17 mouse cellular contexts compared by ENCODE assay signal in the genomic region with DNA sequence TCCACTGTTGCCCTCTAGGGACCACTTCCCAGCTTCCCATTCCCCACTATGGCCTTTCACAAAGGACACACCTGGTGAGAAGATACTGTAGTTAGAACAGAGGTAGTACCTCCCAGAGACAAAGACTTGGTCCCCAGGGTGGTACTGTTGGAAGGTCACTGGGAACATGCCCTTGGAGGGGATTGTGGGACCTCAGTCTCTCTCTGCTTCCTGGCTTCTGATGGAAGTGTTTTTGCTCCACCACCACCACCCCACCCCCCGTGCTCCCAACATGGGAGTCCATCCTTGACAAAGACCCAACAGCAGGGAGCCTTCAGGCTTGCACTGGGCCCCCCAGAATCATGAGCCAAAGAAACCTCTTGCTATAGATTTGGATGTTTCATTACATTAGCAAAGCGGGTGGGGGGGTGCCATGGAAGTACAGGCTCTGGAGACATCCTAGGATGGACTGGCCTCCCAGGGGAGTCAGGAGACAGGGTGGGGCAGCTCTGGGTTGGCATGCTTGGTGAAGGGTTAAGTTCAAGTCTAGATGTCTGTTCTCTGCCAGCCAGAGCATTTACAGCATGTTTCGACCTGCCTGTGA. TPM values are rescaled to one million over a fixed set of nuclear protein-coding genes. Genes with fewer than 3 reads are reported as not detected.
DNase-seq lines count a peak whose midpoint lies in the region; ATAC-seq lines count a peak whose summit lies in the region.
"Had no signal": no experiment of that assay in that cellular context is flagged by ENCODE, and none has a peak within 500 bp of the region (broad histone marks: within the 10 kb centered on the region; RNA-seq: fewer than 3 reads in every experiment).

No protein-coding gene starts in this region.

- no peak for DNase-seq in embryonic facial prominence, embryonic 10.5 days (ENCODE audit: low spot score)
- DNase-seq in cerebellum, adult 18-20 months: peak; percentile 17 to 32
- no peak for DNase-seq in retina, embryonic 14.5 days (ENCODE audit: low spot score)
- DNase-seq in left cerebral cortex, postnatal 36 days (ENCODE audit: low spot score in 2 of 2): no peak
- DNase-seq: adrenal gland, postnatal 25 days; embryo, embryonic 11 days; kidney, postnatal 10 days; right cerebral cortex, postnatal 4 days; thymus, adult 18-20 months had no signal

- 91% methylated on average over 3 of the region's 3 CpGs for WGBS in embryonic facial prominence, embryonic 12.5 days
- WGBS in embryonic facial prominence, embryonic 10.5 days: 89% methylated on average over 3 of the region's 3 CpGs
- WGBS in kidney, embryonic 15.5 days: 88% methylated on average over 3 of the region's 3 CpGs
- WGBS in kidney, embryonic 16.5 days: 86% methylated on average over 3 of the region's 3 CpGs
- 92% methylated on average over 3 of the region's 3 CpGs for WGBS in embryonic facial prominence, embryonic 13.5 days

- H3K4me3 ChIP-seq in embryonic facial prominence, embryonic 12.5 days: no peak overlapping the region
- no peak overlapping the region for H3K4me3 ChIP-seq in embryonic facial prominence, embryonic 10.5 days
- no peak overlapping the region for H3K4me3 ChIP-seq in kidney, embryonic 15.5 days (replicated peaks)
- no peak overlapping the region for H3K4me3 ChIP-seq in kidney, embryonic 16.5 days (ENCODE audit: low read length)
- no peak overlapping the region for H3K4me3 ChIP-seq in embryonic facial prominence, embryonic 13.5 days
- H3K4me3 ChIP-seq: heart, embryonic 15.5 days; intestine, embryonic 15.5 days had no signal

- intact Hi-C loops in left cerebral cortex, postnatal 36 days (cut with DNase I): no loop called here

- no peaks in the 10 kb centered on the region for H3K9me3 ChIP-seq in embryonic facial prominence, embryonic 12.5 days
- H3K9me3 ChIP-seq in embryonic facial prominence, embryonic 10.5 days: no peaks in the 10 kb centered on the region
- H3K9me3 ChIP-seq in kidney, embryonic 15.5 days (replicated peaks): no peaks in the 10 kb centered on the region
- no peaks in the 10 kb centered on the region for H3K9me3 ChIP-seq in kidney, embryonic 16.5 days (ENCODE audit: low read length)
- H3K9me3 ChIP-seq in embryonic facial prominence, embryonic 13.5 days: no peaks in the 10 kb centered on the region
- H3K9me3 ChIP-seq: heart, embryonic 15.5 days; intestine, embryonic 15.5 days had no signal

- peaks cover 20% of the 10 kb centered on the region for H3K36me3 ChIP-seq in embryonic facial prominence, embryonic 12.5 days
- H3K36me3 ChIP-seq in embryonic facial prominence, embryonic 10.5 days (replicated peaks): peaks cover 46% of the 10 kb centered on the region
- H3K36me3 ChIP-seq in kidney, embryonic 15.5 days: peaks cover 12% of the 10 kb centered on the region
- H3K36me3 ChIP-seq in kidney, embryonic 16.5 days (ENCODE audit: insufficient read depth, low read length): peaks cover 7% of the 10 kb centered on the region; the same call in 1 of the 2 replicates
- peaks cover 9% of the 10 kb centered on the region for H3K36me3 ChIP-seq in embryonic facial prominence, embryonic 13.5 days
- H3K36me3 ChIP-seq: heart, embryonic 15.5 days had no signal

- H3K4me1 ChIP-seq in embryonic facial prominence, embryonic 12.5 days: peaks cover 25% of the 10 kb centered on the region
- peaks cover 47% of the 10 kb centered on the region for H3K4me1 ChIP-seq in embryonic facial prominence, embryonic 10.5 days
- H3K4me1 ChIP-seq in kidney, embryonic 15.5 days: peaks cover 83% of the 10 kb centered on the region
- peaks cover 51% of the 10 kb centered on the region for H3K4me1 ChIP-seq in kidney, embryonic 16.5 days (ENCODE audit: insufficient read depth, low read length)
- H3K4me1 ChIP-seq in embryonic facial prominence, embryonic 13.5 days: peaks cover 71% of the 10 kb centered on the region

- 0 out of 2 replicates have a peak overlapping the region, but pooled peaks have one; percentile 8 for H3K27ac ChIP-seq in embryonic facial prominence, embryonic 12.5 days
- H3K27ac ChIP-seq in embryonic facial prominence, embryonic 10.5 days (replicated peaks): no peak overlapping the region
- H3K27ac ChIP-seq in kidney, embryonic 15.5 days: 0 out of 2 replicates have a peak overlapping the region, but pooled peaks have one; percentile 46
- no peak overlapping the region for H3K27ac ChIP-seq in kidney, embryonic 16.5 days (ENCODE audit: low read length)
- H3K27ac ChIP-seq in embryonic facial prominence, embryonic 13.5 days: peak overlapping the region; percentile 92; the same call in 1 of the 2 replicates
- H3K27ac ChIP-seq: intestine, embryonic 15.5 days; liver, embryonic 14.5 days had no signal

- no peaks in the 10 kb centered on the region for H3K27me3 ChIP-seq in embryonic facial prominence, embryonic 12.5 days
- no peaks in the 10 kb centered on the region for H3K27me3 ChIP-seq in embryonic facial prominence, embryonic 10.5 days (replicated peaks; ENCODE audit: low read depth, poor library complexity, severe bottlenecking)
- H3K27me3 ChIP-seq in kidney, embryonic 15.5 days: no peaks in the 10 kb centered on the region
- H3K27me3 ChIP-seq in kidney, embryonic 16.5 days (ENCODE audit: insufficient read depth, low read length): no peaks in the 10 kb centered on the region
- H3K27me3 ChIP-seq in embryonic facial prominence, embryonic 13.5 days: no peaks in the 10 kb centered on the region
- H3K27me3 ChIP-seq: heart, embryonic 15.5 days; intestine, embryonic 15.5 days had no signal

- no peak overlapping the region for H3K9ac ChIP-seq in embryonic facial prominence, embryonic 12.5 days
- H3K9ac ChIP-seq in kidney, embryonic 15.5 days: no peak overlapping the region
- H3K9ac ChIP-seq in kidney, embryonic 16.5 days (replicated peaks; ENCODE audit: low read length): no peak overlapping the region
- no peak overlapping the region for H3K9ac ChIP-seq in embryonic facial prominence, embryonic 13.5 days
- H3K9ac ChIP-seq: heart, embryonic 15.5 days; intestine, embryonic 15.5 days; liver, embryonic 14.5 days had no signal

- no peak overlapping the region for H3K4me2 ChIP-seq in embryonic facial prominence, embryonic 12.5 days (replicated peaks)
- no peak overlapping the region for H3K4me2 ChIP-seq in kidney, embryonic 15.5 days
- no peak overlapping the region for H3K4me2 ChIP-seq in kidney, embryonic 16.5 days (replicated peaks; ENCODE audit: low read depth, low read length)
- no peak overlapping the region for H3K4me2 ChIP-seq in embryonic facial prominence, embryonic 13.5 days
- H3K4me2 ChIP-seq: heart, embryonic 15.5 days; intestine, embryonic 15.5 days had no signal

- no peak for ATAC-seq in embryonic facial prominence, embryonic 12.5 days (ENCODE audit: insufficient number of reproducible peaks, insufficient read depth, low FRiP score, low TSS enrichment)
- ATAC-seq in kidney, embryonic 15.5 days (replicated peaks; ENCODE audit: low FRiP score): no peak
- ATAC-seq in kidney, embryonic 16.5 days (ENCODE audit: low FRiP score, low TSS enrichment): no peak
- ATAC-seq in embryonic facial prominence, embryonic 13.5 days (ENCODE audit: insufficient number of reproducible peaks, insufficient read depth, low FRiP score, low TSS enrichment, low read depth): no peak
- ATAC-seq: intestine, embryonic 15.5 days; midbrain, embryonic 16.5 days had no signal

RNA-seq across cellular contexts. Expression of a gene that starts 14.9 kb away (rescaled TPM):
- 10.9 and 17.4 TPM in 2 replicates for polyA plus RNA-seq in embryonic facial prominence, embryonic 12.5 days (2016; fragmentation: Nextera tagmentation; extraction: Ambion mirVana)
- polyA plus RNA-seq in embryonic facial prominence, embryonic 10.5 days (2016; fragmentation: Nextera tagmentation; extraction: Ambion mirVana): 6.6 and 7.2 TPM in 2 replicates
- 8.3 and 8.4 TPM in 2 replicates for polyA plus RNA-seq in kidney, embryonic 15.5 days (2015; fragmentation: Nextera tagmentation; extraction: Ambion mirVana)
- 9.1 and 9.2 TPM in 2 replicates for polyA plus RNA-seq in kidney, embryonic 16.5 days (2015; fragmentation: Nextera tagmentation; extraction: Ambion mirVana)
- polyA plus RNA-seq in embryonic facial prominence, embryonic 13.5 days (2015; fragmentation: Nextera tagmentation; extraction: Ambion mirVana): 11.0 and 12.6 TPM in 2 replicates
- total RNA-seq in left cerebral cortex, postnatal 36 days (2021): 100 to 1,000 TPM; 196 to 205 TPM

Comparison
In these comparisons a context has a peak if more than half of its experiments do, and no peak if none do; other contexts are left out.
1. H3K27ac ChIP-seq: peak in embryonic facial prominence, embryonic 12.5 days (single experiment), kidney, embryonic 15.5 days (single experiment) and embryonic facial prominence, embryonic 13.5 days (single experiment); none in embryonic facial prominence, embryonic 10.5 days (single experiment) and kidney, embryonic 16.5 days (single experiment).
2. DNase-seq: peak in cerebellum, adult 18-20 months (2 of 2); none in embryonic facial prominence, embryonic 10.5 days (single experiment), retina, embryonic 14.5 days (single experiment) and left cerebral cortex, postnatal 36 days (0 of 2).